Mouse (Mus musculus): ENCODE results near the gene Hip1r. TPM values are rescaled to one million over a fixed set of nuclear protein-coding genes. Genes with fewer than 3 reads are reported as not detected.
A peak's percentile ranks its signal among the peaks of the same experiment; 100 is the strongest.

Hip1r gene
- total RNA-seq, 4 experiments from 2014 or later: 59.9 to 72.4 (median 63.5) TPM

DNA sequence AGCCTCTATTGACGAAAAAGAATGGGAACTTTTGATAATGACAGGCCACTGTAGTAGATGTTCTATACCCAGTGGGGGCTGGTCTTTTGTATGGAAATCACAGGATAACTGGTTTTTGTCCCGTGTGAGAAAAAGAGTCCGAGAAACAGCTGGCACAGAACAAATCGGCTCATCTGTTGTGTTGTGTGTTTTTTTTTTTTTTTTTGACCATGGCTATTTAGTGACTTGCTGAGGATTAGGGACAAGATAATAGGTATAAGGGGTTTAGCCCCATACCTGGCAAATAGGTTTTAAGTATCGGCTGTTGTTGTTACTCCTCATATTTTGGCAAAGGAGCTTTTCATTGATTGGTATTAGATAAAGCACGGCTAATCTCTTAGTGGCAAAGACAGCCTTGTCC, 975 bp upstream of the Hip1r start:
- no peak for DNase-seq (ENCODE audit: low spot score in 2 of 2)

DNA sequence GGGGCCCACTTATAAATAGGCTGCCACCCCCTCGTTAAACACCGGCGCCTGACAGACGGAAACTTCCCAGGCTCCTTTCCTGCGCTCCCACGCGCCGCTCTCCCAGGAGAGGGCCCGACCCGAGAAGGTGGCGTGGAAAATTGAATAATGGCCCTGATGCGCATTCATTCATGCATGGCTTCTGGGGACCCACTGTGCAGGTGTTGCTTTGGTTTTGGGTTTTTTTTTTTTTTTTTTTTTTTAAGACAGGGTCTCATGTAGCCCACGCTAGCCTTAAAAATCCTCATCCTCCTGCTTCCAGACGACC, 704 bp downstream of the Hip1r start:
- no peak for DNase-seq (ENCODE audit: low spot score in 2 of 2)

DNA sequence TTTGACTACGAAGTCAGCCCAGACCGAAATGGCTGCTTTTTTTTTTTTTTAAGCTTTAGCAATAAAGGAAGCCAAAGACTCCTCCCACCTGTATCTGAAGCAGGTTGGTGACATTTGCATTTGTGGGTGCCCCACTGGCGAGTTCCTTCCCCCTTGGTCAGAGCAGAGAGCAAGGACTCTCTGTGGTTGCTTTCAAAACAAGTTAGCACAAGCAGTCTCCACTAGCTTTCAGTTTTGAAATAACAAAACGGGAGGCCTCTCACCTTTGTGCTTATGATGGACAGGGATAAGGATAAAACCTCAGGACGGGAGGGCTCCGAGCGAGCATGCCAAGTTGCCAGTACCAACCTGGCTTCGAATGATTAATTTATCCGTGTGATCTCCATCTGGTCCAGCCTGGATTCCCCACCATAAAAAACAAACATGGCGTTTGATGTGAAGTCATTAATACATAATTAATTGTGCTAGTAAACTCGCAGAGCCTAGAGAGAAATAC, 1.2 kb downstream of the Hip1r start:
- DNase-seq (ENCODE audit: low spot score in 2 of 2): no peak

DNA sequence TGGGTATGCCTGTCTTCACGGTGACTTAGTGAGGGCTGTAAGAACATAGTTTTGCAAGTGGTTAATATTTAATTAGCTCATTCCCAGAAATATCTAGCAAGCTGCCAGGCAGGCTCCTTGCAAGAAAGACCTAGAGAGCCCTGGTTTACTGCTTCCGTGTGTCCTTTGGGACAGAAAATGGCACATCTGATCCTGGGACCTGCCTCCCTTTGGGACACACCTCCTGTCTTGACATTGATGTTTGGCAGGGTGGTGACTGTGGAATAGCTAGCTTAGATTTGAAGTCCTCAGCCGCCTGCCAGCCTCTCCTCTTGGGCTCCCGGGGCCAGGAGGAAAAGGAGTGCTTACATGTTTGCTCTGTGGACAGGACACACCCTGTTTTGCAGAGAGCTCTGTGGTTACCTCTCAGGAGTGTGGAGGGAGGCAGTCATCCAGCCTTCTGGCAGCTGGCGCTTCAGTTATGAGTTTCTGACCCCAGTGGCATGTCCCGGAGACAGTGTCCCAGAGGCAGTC, 2.3 kb downstream of the Hip1r start:
- no peak for DNase-seq (ENCODE audit: low spot score in 2 of 2)

DNA sequence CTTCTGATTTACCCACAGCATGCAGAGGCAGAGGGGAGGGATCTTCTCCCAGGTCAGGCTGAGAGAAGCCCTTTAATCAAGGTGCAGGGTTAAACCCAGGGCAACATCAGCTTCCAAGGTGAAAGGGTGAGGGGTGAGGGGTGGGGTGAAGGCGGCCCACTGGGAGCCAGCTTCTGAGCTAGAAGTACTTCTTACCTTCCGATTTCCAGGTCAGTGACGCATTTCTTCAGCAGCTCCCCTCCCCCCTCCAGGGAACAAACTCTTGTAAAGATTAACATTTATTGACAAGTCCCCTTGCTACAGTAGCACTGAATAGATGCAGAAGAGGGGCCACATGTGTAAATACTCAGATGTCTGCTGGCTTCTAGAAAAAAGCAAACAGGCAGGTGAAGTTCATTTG, 3.8 kb downstream of the Hip1r start:
- no peak for DNase-seq (ENCODE audit: low spot score in 2 of 2)

DNA sequence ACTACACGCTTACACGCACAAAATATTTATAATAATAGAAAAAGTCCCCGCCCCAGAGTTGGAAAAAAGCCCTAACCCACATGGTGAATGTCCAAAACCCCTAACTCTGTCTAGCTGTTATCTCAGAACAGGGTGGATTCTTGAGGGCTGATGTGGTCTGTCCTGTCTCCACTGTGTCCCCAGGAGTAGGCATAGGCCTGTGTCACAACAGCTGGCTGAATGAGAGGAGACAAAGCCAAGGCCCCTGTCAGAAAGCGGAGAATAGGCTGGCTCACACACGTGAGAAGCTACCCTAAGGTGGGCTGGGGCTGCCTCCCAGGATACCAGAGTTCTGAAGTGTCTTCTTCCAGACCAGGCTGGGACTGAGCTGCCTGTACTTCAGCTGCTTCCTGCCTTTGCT, 4.7 kb downstream of the Hip1r start:
- DNase-seq (ENCODE audit: low spot score in 2 of 2): no peak

DNA sequence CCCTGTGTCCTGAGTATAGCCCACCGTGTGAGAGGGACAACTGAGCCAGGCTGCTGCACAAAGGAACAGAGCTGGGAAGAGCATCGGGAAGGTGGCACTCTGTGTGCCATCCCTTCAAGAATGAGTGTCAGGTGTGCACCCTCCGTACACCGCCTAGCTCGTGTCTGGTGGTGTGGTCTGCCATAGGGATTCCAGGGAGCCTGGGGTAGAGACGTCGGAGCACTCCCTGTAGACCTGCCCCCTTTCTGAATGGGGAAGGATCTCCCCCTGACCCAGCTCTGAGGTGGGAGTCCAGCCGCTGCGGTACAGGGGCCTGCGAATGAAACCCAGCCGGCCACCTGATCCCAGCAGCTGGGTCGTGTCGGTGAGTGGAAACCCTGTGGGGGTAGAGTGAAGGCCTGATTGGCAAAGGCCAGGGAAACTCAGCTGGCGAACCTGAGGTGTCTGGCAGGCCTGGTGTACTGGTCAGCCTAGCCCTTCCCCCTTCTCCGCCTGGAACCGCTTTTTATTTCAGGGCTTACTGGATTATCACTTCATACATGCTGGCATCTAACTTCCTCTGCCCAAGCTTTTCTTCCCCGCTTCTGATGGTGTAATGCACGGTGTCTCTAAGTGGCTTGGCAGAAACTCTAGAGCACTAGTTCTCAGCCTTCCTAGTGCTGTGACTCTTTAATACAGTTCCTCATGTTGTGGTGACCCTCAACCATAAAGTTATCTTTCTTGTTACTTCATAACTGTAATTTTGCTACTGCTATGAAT, 6.0 kb downstream of the Hip1r start:
- no peak for DNase-seq (ENCODE audit: low spot score in 2 of 2)

DNA sequence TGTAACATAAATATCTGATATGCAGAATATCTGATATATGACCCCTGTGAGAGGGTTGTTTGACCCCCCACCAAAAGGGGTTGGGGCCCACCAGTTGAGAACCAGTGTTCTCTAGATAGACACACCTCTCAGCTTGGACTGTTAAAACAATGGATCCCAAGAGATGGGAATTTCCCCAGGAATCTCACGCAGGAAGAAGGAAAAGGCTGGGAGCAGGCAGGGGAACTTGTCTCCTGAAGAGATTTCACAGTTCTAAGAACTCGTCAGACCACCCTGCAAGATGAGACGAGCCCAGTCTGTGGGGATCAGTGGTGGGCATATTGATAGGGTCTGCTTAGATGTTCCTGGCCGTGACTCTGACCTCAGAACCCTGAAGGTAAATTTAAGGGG, 6.5 kb downstream of the Hip1r start:
- DNase-seq (ENCODE audit: low spot score in 2 of 2): no peak

DNA sequence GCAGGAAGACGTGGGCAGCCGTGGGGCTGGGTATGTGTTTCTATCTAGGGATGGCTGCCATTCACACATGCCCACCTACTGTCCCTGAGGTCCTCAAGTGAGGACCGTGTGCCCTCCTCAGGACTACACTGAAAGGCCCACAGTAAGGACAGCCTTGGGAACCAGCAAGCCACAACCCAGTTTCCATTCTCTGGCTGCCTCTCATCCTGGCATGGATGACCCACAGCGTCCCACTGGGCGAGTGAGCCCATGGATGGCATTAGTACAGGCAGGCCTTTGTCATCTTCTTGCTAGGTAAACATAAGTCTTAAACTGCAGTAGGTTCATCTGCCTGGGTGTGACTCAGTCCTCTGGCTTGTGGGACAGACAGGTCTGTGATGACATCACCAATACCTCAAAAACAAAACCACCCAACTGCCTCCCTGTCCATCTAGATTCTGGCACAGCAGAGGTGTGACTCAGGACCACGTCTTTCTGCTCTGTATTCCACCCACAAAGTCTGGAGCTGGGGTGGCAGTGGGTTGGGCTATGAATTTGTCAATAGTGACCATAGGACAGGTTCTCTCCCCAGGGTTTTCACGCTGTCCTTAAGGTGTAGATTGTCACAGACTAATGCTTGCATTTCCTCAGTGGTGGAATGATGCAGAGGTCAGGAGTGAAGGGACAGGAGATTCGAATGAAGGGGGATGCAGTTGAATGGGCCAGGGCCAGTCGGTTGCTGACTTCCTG, 7.3 kb downstream of the Hip1r start:
- no peak for DNase-seq (ENCODE audit: low spot score in 2 of 2)

DNA sequence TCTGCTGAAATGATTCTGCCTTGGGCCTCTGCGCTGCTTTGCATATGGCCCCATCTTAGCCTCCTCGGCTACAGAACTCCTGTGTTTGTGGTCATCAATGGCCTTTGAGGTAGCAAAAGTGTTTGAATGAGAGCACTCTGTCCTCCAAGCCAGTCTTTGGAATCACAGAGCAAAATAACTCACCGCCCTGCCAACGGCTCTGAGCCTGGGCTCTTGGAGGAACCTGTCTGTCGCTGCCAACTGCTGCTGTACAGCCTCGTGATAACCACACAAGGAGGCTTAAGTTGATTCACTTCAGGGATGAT, 7.8 kb downstream of the Hip1r start:
- DNase-seq (ENCODE audit: low spot score in 2 of 2): no peak

DNA sequence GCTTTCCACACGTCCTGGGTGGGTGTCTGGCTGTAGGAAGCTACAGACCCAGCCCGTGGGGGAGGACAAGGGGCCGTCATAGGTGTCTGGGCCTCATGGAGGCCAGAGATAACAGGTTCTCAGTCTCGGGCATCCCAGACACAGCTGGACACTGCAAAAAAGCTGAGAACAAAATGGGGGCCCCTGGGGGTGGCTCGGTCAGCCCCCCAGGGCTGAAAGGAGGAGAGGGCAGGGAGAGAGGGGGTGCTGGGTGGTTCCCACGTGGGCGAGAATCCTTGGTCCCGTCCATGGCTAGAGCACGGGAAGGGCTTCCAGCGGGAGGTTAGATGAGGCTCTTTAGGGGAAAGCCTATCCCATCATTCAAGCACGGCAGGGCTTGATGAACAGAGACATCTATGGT, 9.4 kb downstream of the Hip1r start:
- DNase-seq (ENCODE audit: low spot score in 2 of 2): no peak

DNA sequence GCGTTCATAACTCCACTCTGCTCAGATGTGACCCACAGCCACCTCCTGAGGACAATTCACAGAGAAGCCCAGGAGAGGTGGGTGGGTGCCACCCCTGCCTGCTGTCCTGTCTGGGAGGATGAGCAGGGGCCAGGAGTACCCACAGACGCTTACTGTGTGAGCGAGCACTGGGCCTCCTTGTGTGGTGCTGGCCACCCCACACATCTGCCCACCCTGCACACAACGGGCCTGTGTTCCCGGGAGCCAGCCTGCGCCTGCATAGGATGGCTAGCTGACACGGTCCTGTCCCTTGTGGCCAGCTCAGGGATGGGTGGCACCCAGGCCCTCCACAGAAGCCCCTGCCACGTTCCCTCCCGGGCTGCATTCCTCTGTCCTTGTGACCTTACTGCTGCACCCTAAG, 12.0 kb downstream of the Hip1r start:
- no peak for DNase-seq (ENCODE audit: low spot score in 2 of 2)

DNA sequence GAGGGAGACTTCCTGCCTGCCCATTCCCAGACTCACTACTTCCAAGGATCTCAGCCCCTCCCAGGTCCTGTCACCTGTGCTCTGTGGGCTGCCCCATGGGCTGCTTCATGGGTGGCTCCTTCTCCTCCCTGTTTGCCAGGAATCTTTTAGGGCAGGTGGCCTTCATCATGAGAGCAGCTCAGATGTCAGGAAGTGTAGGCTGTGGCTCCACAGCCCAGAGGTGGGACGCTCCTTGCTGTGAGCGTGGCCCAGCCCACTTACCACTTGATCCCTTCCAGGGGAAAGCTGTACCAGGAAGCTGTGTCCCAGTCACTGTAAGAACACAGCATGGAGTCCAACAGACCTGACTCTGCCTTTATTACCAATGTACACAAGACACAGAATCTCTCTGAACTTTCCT, 13.5 kb downstream of the Hip1r start:
- no peak for DNase-seq (ENCODE audit: low spot score in 2 of 2)

DNA sequence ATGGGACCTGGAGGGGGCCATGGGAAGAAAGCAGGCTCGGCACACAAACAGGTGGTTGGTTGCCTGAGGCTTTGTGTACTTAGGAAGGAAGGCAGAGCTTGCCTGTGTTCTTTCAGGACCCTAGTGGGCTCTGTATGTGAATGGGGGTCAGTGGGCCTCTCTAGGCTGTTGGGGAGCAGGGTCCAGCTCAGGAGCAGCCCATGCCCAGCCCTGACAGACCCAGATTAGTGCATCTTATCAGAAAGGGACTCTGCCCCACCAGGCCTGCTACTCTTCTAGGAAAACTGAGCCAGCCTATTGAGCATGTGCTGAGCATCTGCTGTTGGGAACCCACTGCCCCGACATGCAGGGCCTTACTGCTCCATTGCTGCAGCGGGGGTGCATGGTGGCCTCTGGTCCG, 14.1 kb downstream of the Hip1r start:
- DNase-seq (ENCODE audit: low spot score in 2 of 2): no peak

DNA sequence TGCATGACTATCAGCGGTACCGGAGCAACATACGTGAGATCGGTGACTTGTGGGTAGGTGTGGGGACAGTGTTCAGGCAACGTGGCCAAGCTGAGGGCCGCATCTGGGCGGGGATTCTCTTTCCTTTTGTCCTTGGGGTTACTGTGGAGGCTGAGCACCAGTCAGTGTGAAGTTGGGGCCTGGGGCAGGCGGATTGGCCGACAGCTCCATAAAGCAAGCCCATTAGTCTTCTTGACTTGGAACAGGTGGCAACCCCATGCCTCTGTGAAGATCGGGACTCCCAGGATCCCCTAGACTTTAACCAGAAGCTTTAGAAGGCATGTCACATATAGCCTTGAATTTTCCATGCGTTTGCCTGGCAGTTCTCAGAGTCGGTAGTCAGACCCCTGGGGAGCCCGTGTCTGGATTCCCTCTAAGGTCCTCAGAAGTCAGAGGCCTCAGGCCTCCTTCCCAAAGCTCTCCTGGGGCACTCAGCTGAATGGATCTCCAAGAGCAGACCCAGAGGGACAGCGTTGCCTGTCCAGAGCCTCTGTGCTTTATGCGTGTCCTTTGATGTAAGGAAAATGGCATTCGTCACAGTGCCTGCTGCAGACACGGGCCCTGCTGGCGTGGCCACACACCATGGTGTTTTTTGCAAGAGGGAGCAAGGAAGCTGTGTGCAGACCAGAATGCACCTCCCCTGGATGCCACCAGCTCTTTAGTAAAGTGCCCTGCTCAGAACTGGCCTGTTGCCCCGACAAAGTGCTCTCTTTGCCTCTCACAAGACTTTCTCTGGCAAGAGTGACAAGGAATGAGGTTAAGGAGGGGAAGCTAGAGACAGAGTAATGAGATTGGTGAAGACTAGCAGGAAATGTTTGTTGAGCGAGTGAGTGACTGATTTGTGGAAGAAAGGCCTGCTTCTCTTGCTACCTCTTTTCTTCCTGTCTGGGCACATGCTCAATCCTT, 16.8 kb downstream of the Hip1r start:
- no peak for DNase-seq (ENCODE audit: low spot score in 2 of 2)

DNA sequence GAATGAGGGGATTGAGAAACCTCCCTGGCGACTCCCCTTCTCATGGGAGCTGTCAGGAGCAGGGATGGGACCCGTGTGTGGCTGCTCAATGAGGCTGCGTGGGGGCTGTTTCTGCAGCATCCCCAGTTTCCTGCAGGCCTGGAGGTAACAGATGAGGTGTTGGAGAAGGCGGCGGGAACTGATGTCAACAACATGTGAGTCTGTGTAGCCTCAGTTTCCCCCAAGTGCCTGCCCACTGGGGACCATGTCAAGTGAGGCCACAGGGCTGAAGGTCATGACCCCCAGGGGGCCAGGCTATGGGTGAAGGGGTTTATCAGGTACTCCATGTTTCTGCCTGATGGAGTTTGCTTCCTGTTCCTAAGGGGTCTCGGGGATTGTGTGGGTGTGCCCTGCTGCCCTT, 17.9 kb downstream of the Hip1r start:
- DNase-seq (ENCODE audit: low spot score in 2 of 2): no peak

DNA sequence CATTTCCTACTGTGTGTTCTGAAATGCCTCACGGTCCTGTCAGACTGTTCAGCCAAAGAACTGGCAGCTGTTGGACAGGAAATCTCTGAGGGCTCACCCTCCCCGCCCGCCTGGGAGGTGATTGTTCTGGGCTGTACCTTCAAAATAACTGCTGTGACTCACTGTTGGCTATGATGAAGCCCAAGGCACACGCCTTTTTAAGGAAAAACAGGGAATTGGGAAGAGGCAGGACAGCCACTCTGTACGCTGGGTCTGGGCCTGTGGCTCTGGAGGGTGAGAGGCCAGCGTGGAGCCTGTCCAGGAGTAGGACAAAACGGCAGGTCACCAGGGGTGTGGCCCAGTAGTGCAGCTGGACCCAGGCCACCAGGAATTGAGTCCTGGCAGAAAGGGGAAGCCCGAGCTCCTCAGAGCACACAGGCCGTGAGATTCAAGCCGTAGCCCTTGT, 18.8 kb downstream of the Hip1r start:
- no peak for DNase-seq (ENCODE audit: low spot score in 2 of 2)

DNA sequence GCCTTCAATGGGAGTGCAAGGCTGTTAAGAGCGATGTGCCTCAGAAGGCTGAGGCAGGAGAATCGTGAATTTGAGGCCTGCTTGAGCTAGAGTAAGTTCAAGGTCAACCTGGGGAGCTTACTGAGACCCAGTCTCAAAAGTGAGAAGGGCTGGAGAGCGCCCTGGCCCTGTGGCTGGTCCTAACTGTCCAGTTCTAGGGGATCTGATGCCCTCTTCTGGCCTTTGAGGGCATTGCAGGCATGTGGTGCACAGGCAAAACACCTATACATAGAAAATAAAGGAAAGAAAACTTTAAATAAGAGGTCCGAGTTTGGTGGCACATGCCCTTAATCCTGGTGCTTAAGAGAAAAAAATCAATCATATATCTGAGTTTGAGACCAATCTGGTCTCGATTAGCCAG, 19.4 kb downstream of the Hip1r start:
- DNase-seq (ENCODE audit: low spot score in 2 of 2): peak; percentile 72 to 92

DNA sequence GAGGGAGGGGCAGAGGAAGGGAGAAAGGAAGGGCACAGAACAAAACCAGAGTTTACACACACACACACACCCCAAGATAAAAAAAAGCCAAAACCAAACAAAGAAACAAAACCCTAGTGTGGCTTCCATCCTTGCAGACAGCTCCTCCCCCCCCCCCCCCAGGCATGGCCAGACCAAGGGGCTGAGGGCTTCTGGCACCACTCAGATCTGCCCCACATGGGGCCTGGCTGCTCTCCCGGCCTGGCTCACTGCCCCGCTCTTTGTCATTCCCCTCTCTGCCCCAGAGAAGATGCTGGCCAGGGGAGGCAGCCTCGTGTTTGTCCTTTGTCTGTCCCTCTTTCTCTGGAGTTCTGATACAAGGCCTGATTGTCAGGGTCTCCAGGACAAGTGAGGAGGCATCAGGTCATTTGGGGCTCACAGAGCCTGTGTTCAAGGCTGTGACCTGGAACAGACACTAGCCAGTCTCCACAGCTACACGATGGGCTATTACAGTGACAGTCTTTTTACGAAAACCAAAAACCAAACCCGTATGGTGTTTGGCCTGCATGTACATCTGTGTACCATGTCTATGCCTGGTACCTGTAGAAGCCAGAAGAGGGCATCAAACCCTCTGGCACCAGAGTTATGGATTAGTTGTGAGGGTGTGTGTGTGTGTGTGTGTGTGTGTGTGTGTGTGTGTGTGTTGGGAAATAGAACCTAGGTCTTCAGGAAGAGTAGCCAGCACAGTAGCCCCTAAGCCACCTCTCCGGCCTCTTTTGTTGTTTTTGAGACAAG, 20.0 kb downstream of the Hip1r start:
- DNase-seq (ENCODE audit: low spot score in 2 of 2): peak; percentile 77 to 85

DNA sequence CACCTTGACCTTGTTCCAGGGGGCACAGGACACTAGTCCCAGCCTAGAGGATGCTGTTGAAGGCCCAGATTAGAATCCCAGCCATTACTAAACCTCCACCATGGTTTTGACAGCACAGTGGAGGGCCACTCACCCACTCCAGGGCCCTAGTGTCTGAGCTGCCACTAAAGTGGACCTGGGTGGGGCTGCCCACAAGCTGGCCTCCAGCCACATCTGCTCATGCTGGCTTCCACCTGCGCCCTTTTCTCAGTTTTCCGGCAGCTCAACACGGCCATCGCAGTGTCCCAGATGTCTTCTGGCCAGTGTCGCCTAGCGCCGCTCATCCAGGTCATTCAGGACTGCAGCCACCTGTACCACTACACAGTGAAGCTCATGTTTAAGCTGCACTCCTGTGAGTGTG, 21.0 kb downstream of the Hip1r start:
- no peak for DNase-seq (ENCODE audit: low spot score in 2 of 2)

DNA sequence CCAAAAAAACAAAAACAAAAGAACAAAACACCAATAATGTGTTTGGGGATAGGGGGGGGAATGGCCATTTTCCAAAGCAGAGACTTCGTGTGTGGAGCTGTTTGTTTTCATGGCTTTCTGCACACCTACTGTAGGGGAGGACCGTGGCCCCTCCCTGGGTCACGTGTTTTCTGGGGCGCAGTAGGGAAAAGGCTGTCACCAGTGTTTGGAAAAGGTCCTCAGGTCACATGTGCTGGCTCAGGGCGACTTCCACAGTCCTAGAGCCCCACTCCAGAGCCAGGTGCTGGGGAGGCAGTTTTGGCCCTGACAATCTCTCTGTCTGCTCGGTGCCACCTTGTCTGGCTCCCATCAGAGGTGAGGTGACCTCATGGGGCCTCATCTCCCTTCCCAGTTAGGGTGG, 22.0 kb downstream of the Hip1r start:
- DNase-seq (ENCODE audit: low spot score in 2 of 2): no peak

Measured in left cerebral cortex, adult 8-10 months (tissue).